39 mouse cellular contexts compared by ENCODE assay signal in genomic region chr11:98603953-98604352, GRCm38 (mm10). TPM values are rescaled to one million over a fixed set of nuclear protein-coding genes. Genes with fewer than 3 reads are reported as not detected.
A peak's percentile ranks its signal among the peaks of the same experiment; 100 is the strongest.
DNase-seq lines count a peak whose midpoint lies in the region; ATAC-seq and TF ChIP-seq lines count a peak whose summit lies in the region.
"Had no signal": no experiment of that assay in that cellular context is flagged by ENCODE, and none has a peak within 500 bp of the region (broad histone marks: within the 10 kb centered on the region; RNA-seq: fewer than 3 reads in every experiment).

No protein-coding gene starts in this region.

- POLR2A ChIA-PET in Patski (lab: Charles Lee), result no interaction called here

- 61% methylated on average over 2 of the region's 2 CpGs for WGBS in liver, embryonic 14.5 days (ENCODE audit: insufficient replicate concordance)
- WGBS in liver, embryonic 11.5 days, result 76% methylated on average over 2 of the region's 2 CpGs
- WGBS in stomach, postnatal 0 days, result 94% methylated on average over 2 of the region's 2 CpGs

- peak; percentile 17; the same call in 1 of the 2 replicates for TF ChIP-seq CTCF in liver, embryonic 14.5 days (IDR thresholded peaks at IDR 0.05; ENCODE audit: low read depth)
- peak; percentile 36 for TF ChIP-seq CTCF in Patski (IDR thresholded peaks at IDR 0.05)
- peak; percentile 45 for TF ChIP-seq CTCF in stomach, postnatal 0 days (IDR thresholded peaks at IDR 0.05; ENCODE audit: low read depth)

- H3K9ac ChIP-seq in liver, embryonic 14.5 days (replicated peaks), result no peak overlapping the region
- H3K9ac ChIP-seq in liver, embryonic 11.5 days (ENCODE audit: low read depth, low read length), result no peak overlapping the region
- no peak overlapping the region for H3K9ac ChIP-seq in stomach, postnatal 0 days (ENCODE audit: low read length)
- H3K9ac ChIP-seq: embryonic facial prominence, embryonic 12.5 days; hindbrain, embryonic 12.5 days; limb, embryonic 15.5 days; midbrain, embryonic 13.5 days; stomach, embryonic 15.5 days had no signal

- H3K27me3 ChIP-seq in liver, embryonic 14.5 days (ENCODE audit: control insufficient read depth, insufficient read depth, low read length), result peaks cover 16% of the 10 kb centered on the region
- peaks cover 27% of the 10 kb centered on the region for H3K27me3 ChIP-seq in liver, embryonic 11.5 days (replicated peaks; ENCODE audit: control insufficient read depth, insufficient read depth, low read length)
- peaks cover 31% of the 10 kb centered on the region for H3K27me3 ChIP-seq in Patski
- no peaks in the 10 kb centered on the region; the same call in 1 of the 2 replicates for H3K27me3 ChIP-seq in stomach, postnatal 0 days (ENCODE audit: control insufficient read depth, insufficient read depth, low read length)

- H3K36me3 ChIP-seq in liver, embryonic 14.5 days (replicated peaks; ENCODE audit: control insufficient read depth, insufficient read depth, low read depth), result no peaks in the 10 kb centered on the region
- no peaks in the 10 kb centered on the region for H3K36me3 ChIP-seq in liver, embryonic 11.5 days (ENCODE audit: control insufficient read depth, insufficient read depth, low read length)
- no peaks in the 10 kb centered on the region for H3K36me3 ChIP-seq in stomach, postnatal 0 days (ENCODE audit: control insufficient read depth, insufficient read depth, low read length)
- H3K36me3 ChIP-seq: embryonic facial prominence, embryonic 12.5 days; hindbrain, embryonic 12.5 days; limb, embryonic 10.5 days; limb, embryonic 15.5 days; midbrain, embryonic 13.5 days; stomach, embryonic 15.5 days had no signal

- DNase-seq in liver, embryonic 14.5 days (ENCODE audit: low read depth in 3 of 3, low spot score in 3 of 3), result no peak
- no peak for DNase-seq in liver, embryonic 11.5 days (ENCODE audit: low spot score)
- DNase-seq in thymus, postnatal 14 days, result peak; percentile 31
- no peak for DNase-seq in thymus, postnatal 25 days
- DNase-seq in Patski (ENCODE audit: low read depth, low spot score), result no peak
- no peak for DNase-seq in stomach, postnatal 0 days (ENCODE audit: low spot score)
- DNase-seq in layer of hippocampus, postnatal 10 days (ENCODE audit: low spot score in 2 of 2), result no peak
- DNase-seq in left cerebral cortex, adult 8-10 months (ENCODE audit: low spot score in 2 of 2), result no peak
- DNase-seq: adrenal gland, adult 8-10 months; cerebellum, adult 9-10 months; cerebellum, postnatal 36 days; embryo, embryonic 11 days; gastrocnemius, postnatal 14 days; heart, postnatal 36 days; kidney, adult 11 months; kidney, postnatal 36 days; layer of hippocampus, postnatal 36 days; lung, postnatal 14 days; retina, postnatal 1 day; right cerebral cortex, postnatal 14 days had no signal

- TF ChIP-seq EP300 in liver, embryonic 14.5 days (IDR thresholded peaks at IDR 0.05; ENCODE audit: low read depth), result no peak
- TF ChIP-seq EP300 in stomach, postnatal 0 days (optimal IDR thresholded peaks at IDR 0.05), result no peak

- no peaks in the 10 kb centered on the region for H3K9me3 ChIP-seq in liver, embryonic 14.5 days (ENCODE audit: control insufficient read depth, low read length)
- no peaks in the 10 kb centered on the region for H3K9me3 ChIP-seq in liver, embryonic 11.5 days (ENCODE audit: control insufficient read depth, low read length)
- no peaks in the 10 kb centered on the region for H3K9me3 ChIP-seq in stomach, postnatal 0 days (ENCODE audit: control insufficient read depth, low read length)
- H3K9me3 ChIP-seq: embryonic facial prominence, embryonic 12.5 days; hindbrain, embryonic 12.5 days; limb, embryonic 10.5 days; limb, embryonic 15.5 days; midbrain, embryonic 13.5 days; stomach, embryonic 15.5 days had no signal

- H3K4me1 ChIP-seq in liver, embryonic 14.5 days (replicated peaks; ENCODE audit: control insufficient read depth in 2 of 2, insufficient read depth in 2 of 2, low read length in 1 of 2), result no peaks in the 10 kb centered on the region
- 0 out of 2 replicates have a peak, but pooled peaks cover 5% of the 10 kb centered on the region for H3K4me1 ChIP-seq in liver, embryonic 11.5 days (replicated peaks; ENCODE audit: control insufficient read depth, insufficient read depth, low read length)
- H3K4me1 ChIP-seq in stomach, postnatal 0 days (replicated peaks; ENCODE audit: control insufficient read depth, insufficient read depth), result peaks cover 5% of the 10 kb centered on the region; the same call in 1 of the 2 replicates

- H3K27ac ChIP-seq in liver, embryonic 14.5 days, result no peak overlapping the region
- no peak overlapping the region for H3K27ac ChIP-seq in liver, embryonic 11.5 days (ENCODE audit: low read depth, low read length)
- no peak overlapping the region for H3K27ac ChIP-seq in stomach, postnatal 0 days (replicated peaks)
- H3K27ac ChIP-seq: embryonic facial prominence, embryonic 12.5 days; hindbrain, embryonic 12.5 days; hindbrain, postnatal 0 days; layer of hippocampus, adult 2 months; limb, embryonic 10.5 days; limb, embryonic 15.5 days; midbrain, embryonic 13.5 days; stomach, embryonic 15.5 days had no signal

- CTCF ChIA-PET in Patski (lab: Charles Lee), result no interaction called here

- in situ Hi-C loops in Patski (cut with MboI; ENCODE audit: low pct_unique_long_range_greater_than_20kb), result loop anchor here (5.0 kb wide), 1 partner anchor 33 kb away; no protein-coding TSS in a partner anchor

- H3K4me2 ChIP-seq in liver, embryonic 14.5 days (ENCODE audit: low read depth), result no peak overlapping the region
- H3K4me2 ChIP-seq in liver, embryonic 11.5 days, result no peak overlapping the region
- no peak overlapping the region for H3K4me2 ChIP-seq in stomach, postnatal 0 days (replicated peaks; ENCODE audit: low read depth)
- H3K4me2 ChIP-seq: embryonic facial prominence, embryonic 12.5 days; heart, embryonic 11.5 days; hindbrain, embryonic 12.5 days; limb, embryonic 15.5 days; midbrain, embryonic 13.5 days; stomach, embryonic 15.5 days had no signal

- ATAC-seq in liver, embryonic 14.5 days (ENCODE audit: insufficient read depth), result no peak
- ATAC-seq in liver, embryonic 11.5 days (replicated peaks; ENCODE audit: low FRiP score), result no peak
- ATAC-seq in Patski, result no peak
- no peak for ATAC-seq in stomach, postnatal 0 days (ENCODE audit: low FRiP score, low TSS enrichment)
- ATAC-seq: forebrain, embryonic 14.5 days; hindbrain, postnatal 0 days; midbrain, embryonic 13.5 days had no signal

- H3K4me3 ChIP-seq in liver, embryonic 14.5 days (ENCODE audit: insufficient read depth in 1 of 2, low read depth in 2 of 2, low read length in 2 of 2), result no peak overlapping the region
- no peak overlapping the region for H3K4me3 ChIP-seq in liver, embryonic 11.5 days (ENCODE audit: low read depth, low read length)
- H3K4me3 ChIP-seq in stomach, postnatal 0 days (ENCODE audit: low read depth, low read length), result no peak overlapping the region
- H3K4me3 ChIP-seq: embryonic facial prominence, embryonic 12.5 days; hindbrain, embryonic 12.5 days; layer of hippocampus, adult 2 months; limb, embryonic 10.5 days; limb, embryonic 15.5 days; midbrain, embryonic 13.5 days; stomach, embryonic 15.5 days had no signal

RNA-seq across cellular contexts. Expression of gene Lrrc3c, which starts 5.9 kb away (rescaled TPM):
- polyA plus RNA-seq in liver, embryonic 14.5 days (2012; rRNA removed), result not detected in 2 replicates
- polyA plus RNA-seq in liver, embryonic 14.5 days (2014; fragmentation: Nextera tagmentation; extraction: Ambion mirVana), result not detected in 2 replicates
- not detected in 2 replicates for polyA plus RNA-seq in liver, embryonic 11.5 days (2014; fragmentation: Nextera tagmentation; extraction: Ambion mirVana)
- polyA plus RNA-seq in Patski (2021), result not detected
- polyA plus RNA-seq in stomach, postnatal 0 days (2015; fragmentation: Nextera tagmentation; extraction: Ambion mirVana), result not detected in 2 replicates
- not detected for total RNA-seq in layer of hippocampus, postnatal 10 days (2021)
- not detected for total RNA-seq in left cerebral cortex, adult 8-10 months (2022)
- total RNA-seq: adrenal gland, adult 8-10 months; gastrocnemius, postnatal 14 days; granulocyte monocyte progenitor cell, adult 5-6 weeks; heart, postnatal 36 days; hindbrain, postnatal 0 days; layer of hippocampus, adult 2 months; layer of hippocampus, postnatal 36 days; left cerebral cortex, postnatal 10 days; megakaryocyte, adult 5-6 weeks had no signal
- polyA plus RNA-seq: C2C12; embryonic facial prominence, embryonic 12.5 days; forebrain, embryonic 14.5 days; heart, embryonic 11.5 days; heart, embryonic 16.5 days; hindbrain, embryonic 12.5 days; hindbrain, postnatal 0 days; kidney, embryonic 16.5 days; limb, embryonic 10.5 days; limb, embryonic 15.5 days; liver, embryonic 16.5 days; midbrain, embryonic 13.5 days; neural tube, embryonic 14.5 days; small intestine, adult 2 months; stomach, embryonic 15.5 days had no signal

RNA-seq across cellular contexts. Expression of gene Ormdl3, which starts 16.8 kb away (rescaled TPM):
- 23.4 and 27.4 TPM in 2 replicates for polyA plus RNA-seq in liver, embryonic 14.5 days (2012; rRNA removed)
- 6.4 and 6.8 TPM in 2 replicates for polyA plus RNA-seq in liver, embryonic 14.5 days (2014; fragmentation: Nextera tagmentation; extraction: Ambion mirVana)
- 10.9 and 11.7 TPM in 2 replicates for polyA plus RNA-seq in liver, embryonic 11.5 days (2014; fragmentation: Nextera tagmentation; extraction: Ambion mirVana)
- polyA plus RNA-seq in Patski (2021), result 94.8 TPM
- polyA plus RNA-seq in stomach, postnatal 0 days (2015; fragmentation: Nextera tagmentation; extraction: Ambion mirVana), result 31.1 TPM in 2 replicates
- total RNA-seq in layer of hippocampus, postnatal 10 days (2021), result 10 to 100 TPM; 53.6 to 56.9 TPM
- 10 to 100 TPM; 43.6 to 47.0 (median 45.1) TPM for total RNA-seq in left cerebral cortex, adult 8-10 months (2022)

RNA-seq across cellular contexts. Expression of gene Gm12355, which starts 21.5 kb away (rescaled TPM):
- 0.03 and 0.19 TPM in 2 replicates for polyA plus RNA-seq in liver, embryonic 14.5 days (2012; rRNA removed)
- 0.47 and 0.68 TPM in 2 replicates for polyA plus RNA-seq in liver, embryonic 14.5 days (2014; fragmentation: Nextera tagmentation; extraction: Ambion mirVana)
- 0.44 and 0.95 TPM in 2 replicates for polyA plus RNA-seq in liver, embryonic 11.5 days (2014; fragmentation: Nextera tagmentation; extraction: Ambion mirVana)
- polyA plus RNA-seq in Patski (2021), result 16.4 TPM
- 0.81 and 0.82 TPM in 2 replicates for polyA plus RNA-seq in stomach, postnatal 0 days (2015; fragmentation: Nextera tagmentation; extraction: Ambion mirVana)
- total RNA-seq in layer of hippocampus, postnatal 10 days (2021), result 10 to 100 TPM; 14.1 to 17.2 TPM
- total RNA-seq in left cerebral cortex, adult 8-10 months (2022), result 10 to 100 TPM; 11.8 to 14.5 (median 13.1) TPM
- polyA plus RNA-seq: small intestine, adult 2 months had no signal

RNA-seq across cellular contexts. Expression of gene Gsdma3, which starts 22.2 kb away (rescaled TPM):
- not detected in 2 replicates for polyA plus RNA-seq in liver, embryonic 14.5 days (2012; rRNA removed)
- not detected in 2 replicates for polyA plus RNA-seq in liver, embryonic 14.5 days (2014; fragmentation: Nextera tagmentation; extraction: Ambion mirVana)
- polyA plus RNA-seq in liver, embryonic 11.5 days (2014; fragmentation: Nextera tagmentation; extraction: Ambion mirVana), result not detected in 2 replicates
- polyA plus RNA-seq in Patski (2021), result not detected
- not detected in 2 replicates for polyA plus RNA-seq in stomach, postnatal 0 days (2015; fragmentation: Nextera tagmentation; extraction: Ambion mirVana)
- under 1 TPM in 1 of 2 experiments, not detected in 1; 0.50 TPM for total RNA-seq in layer of hippocampus, postnatal 10 days (2021)
- total RNA-seq in left cerebral cortex, adult 8-10 months (2022), result under 1 TPM in 2 of 4 experiments, not detected in 2; 0.23 TPM
- total RNA-seq: granulocyte monocyte progenitor cell, adult 5-6 weeks; layer of hippocampus, adult 2 months; megakaryocyte, adult 5-6 weeks had no signal
- polyA plus RNA-seq: C2C12; embryonic facial prominence, embryonic 12.5 days; forebrain, embryonic 14.5 days; hindbrain, embryonic 12.5 days; hindbrain, postnatal 0 days; kidney, embryonic 16.5 days; limb, embryonic 10.5 days; limb, embryonic 15.5 days; liver, embryonic 16.5 days; midbrain, embryonic 13.5 days; neural tube, embryonic 14.5 days; small intestine, adult 2 months; stomach, embryonic 15.5 days had no signal

RNA-seq across cellular contexts. Expression of gene Gsdma2, which starts 42.6 kb away (rescaled TPM):
- polyA plus RNA-seq in liver, embryonic 14.5 days (2012; rRNA removed), result not detected in 2 replicates
- polyA plus RNA-seq in liver, embryonic 14.5 days (2014; fragmentation: Nextera tagmentation; extraction: Ambion mirVana), result not detected in 2 replicates
- not detected in 2 replicates for polyA plus RNA-seq in liver, embryonic 11.5 days (2014; fragmentation: Nextera tagmentation; extraction: Ambion mirVana)
- polyA plus RNA-seq in Patski (2021), result not detected
- polyA plus RNA-seq in stomach, postnatal 0 days (2015; fragmentation: Nextera tagmentation; extraction: Ambion mirVana), result 81.0 and 91.9 TPM in 2 replicates
- not detected for total RNA-seq in layer of hippocampus, postnatal 10 days (2021)
- not detected for total RNA-seq in left cerebral cortex, adult 8-10 months (2022)
- total RNA-seq: gastrocnemius, postnatal 14 days; granulocyte monocyte progenitor cell, adult 5-6 weeks; heart, postnatal 36 days; hindbrain, postnatal 0 days; layer of hippocampus, adult 2 months; layer of hippocampus, postnatal 36 days; left cerebral cortex, postnatal 10 days; megakaryocyte, adult 5-6 weeks had no signal
- polyA plus RNA-seq: C2C12; embryonic facial prominence, embryonic 12.5 days; forebrain, embryonic 14.5 days; heart, embryonic 11.5 days; hindbrain, embryonic 12.5 days; hindbrain, postnatal 0 days; kidney, embryonic 16.5 days; limb, embryonic 10.5 days; limb, embryonic 15.5 days; liver, embryonic 16.5 days; midbrain, embryonic 13.5 days; neural tube, embryonic 14.5 days had no signal
